Mouse (Mus musculus) hindbrain, embryonic 16.5 days (tissue): ENCODE data around the gene Nedd4. TPM values are rescaled to one million over a fixed set of nuclear protein-coding genes. Genes with fewer than 3 reads are reported as not detected.
"Not testable (repeated sequence)": the region's sequence is repeated elsewhere in the genome, so short reads cannot be mapped to it uniquely, and the experiment has no call there.

Experiments used
- ATAC-seq: fragments of 200-750 bp; cut with Nextera tagmentation; 2 replicates; pipeline ENCODE4 v1.8.0; 2017; ENCODE audit warnings: moderate TSS enrichment, moderate library complexity
- H3K27ac ChIP-seq: fragments of 300-500 bp; sonication (generic); 2 replicates; pipeline ENCODE4 v1.5.1; 2014; ENCODE audit warnings: low read depth, mild to moderate bottlenecking, control low read depth, low read length, moderate library complexity
- H3K27me3 ChIP-seq: fragments of 300-500 bp; sonication (generic); replicated peaks from 2 replicates; pipeline ENCODE4 v1.6.1; 2014; ENCODE audit warnings: low read length; ENCODE audit not compliant: control insufficient read depth, insufficient read depth
- H3K36me3 ChIP-seq: fragments of 300-500 bp; sonication (generic); 2 replicates; pipeline ENCODE4 v1.6.1; 2014; ENCODE audit warnings: mild to moderate bottlenecking, low read length, moderate library complexity, mixed read lengths; ENCODE audit not compliant: control insufficient read depth, insufficient read depth
- H3K4me1 ChIP-seq: fragments of 300-500 bp; sonication (generic); 2 replicates; pipeline ENCODE4 v1.6.1; 2014; ENCODE audit warnings: low read depth, low read length; ENCODE audit not compliant: control insufficient read depth, insufficient read depth
- H3K4me2 ChIP-seq: fragments of 300-500 bp; sonication (generic); 2 replicates; pipeline ENCODE4 v1.6.1; 2014; ENCODE audit warnings: mild to moderate bottlenecking, low read length, control low read depth, moderate library complexity
- H3K4me3 ChIP-seq: fragments of 300-500 bp; sonication (generic); 2 replicates; pipeline ENCODE4 v1.5.1; 2014; ENCODE audit warnings: mild to moderate bottlenecking, low read length, control low read depth, moderate library complexity
- H3K9ac ChIP-seq: fragments of 300-500 bp; sonication (generic); 2 replicates; pipeline ENCODE4 v1.6.1; 2014; ENCODE audit warnings: low read depth, mild to moderate bottlenecking, control low read depth, low read length, moderate library complexity
- H3K9me3 ChIP-seq: fragments of 300-500 bp; sonication (generic); 2 replicates; pipeline ENCODE4 v1.6.1; 2014; ENCODE audit warnings: mild to moderate bottlenecking, low read length, moderate library complexity; ENCODE audit not compliant: control insufficient read depth
- WGBS: fragments of 180-500 bp; shearing (Covaris S2); extraction: QIAGEN DNeasy Blood & Tissue Kit; methylation state at CpG from one replicate; pipeline ENCODE4 v1.1.7; 2014; 5-methylcytosine and 5-hydroxymethylcytosine counted together
- polyA plus RNA-seq: library from polyadenylated mRNA; unstranded; fragments of >200 nt; fragmentation: Nextera tagmentation; extraction: Ambion mirVana; gene quantifications from 2 replicates; pipeline ENCODE4 v1.2.1, GENCODE M21; 2015

The Nedd4 gene
- polyA plus RNA-seq, 1 experiment from 2014 or later = 377 TPM

DNA sequence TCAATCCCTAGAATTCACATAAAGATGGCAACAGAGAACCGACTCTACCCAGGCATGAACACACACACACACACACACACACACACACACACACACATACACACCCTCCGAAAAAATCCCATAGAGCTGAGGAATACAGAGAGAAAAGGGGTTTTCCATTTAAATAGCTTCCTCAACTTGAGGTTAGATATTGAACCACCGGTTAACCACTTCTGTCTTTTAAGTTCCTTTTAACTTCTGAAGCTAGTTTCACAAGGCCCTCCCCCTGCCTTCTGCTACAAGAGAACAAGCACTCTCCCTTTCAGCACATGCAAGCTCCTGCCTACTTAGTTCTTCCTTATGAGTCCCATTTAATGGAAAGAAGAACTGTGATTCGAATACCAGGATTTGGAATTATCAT lies 2.0 kb upstream of the Nedd4 start:
- no peak overlapping the region for H3K4me3 ChIP-seq
- ATAC-seq = no peak
- 74% methylated on average over 4 of the region's 4 CpGs for WGBS
- H3K36me3 ChIP-seq = no peaks in the 10 kb centered on the region
- peaks cover 19% of the 10 kb centered on the region for H3K4me1 ChIP-seq
- no peaks in the 10 kb centered on the region for H3K9me3 ChIP-seq
- no peak overlapping the region for H3K9ac ChIP-seq
- H3K4me2 ChIP-seq = no peak overlapping the region
- H3K27me3 ChIP-seq = no peaks in the 10 kb centered on the region
- no peak overlapping the region for H3K27ac ChIP-seq

DNA sequence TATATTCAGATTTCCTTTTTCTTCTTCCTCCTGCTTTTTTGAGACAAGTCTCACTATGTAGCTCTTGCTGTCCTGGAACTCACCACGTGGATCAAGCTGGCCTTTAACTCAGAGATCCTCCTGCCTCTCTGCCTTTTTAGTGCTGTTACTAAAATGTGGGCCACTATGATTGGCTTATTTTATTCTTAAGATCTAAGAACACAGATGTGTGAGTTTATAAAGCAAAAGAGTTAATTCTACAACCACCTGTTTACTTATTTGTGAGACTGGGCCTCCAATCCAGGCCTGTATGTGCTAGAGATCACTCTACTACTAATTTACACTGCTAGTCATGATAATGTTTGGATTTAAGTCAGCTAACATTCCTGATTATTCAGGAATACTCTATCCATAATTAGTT lies 1.2 kb upstream of the Nedd4 start:
- peaks cover 26% of the 10 kb centered on the region for H3K4me1 ChIP-seq
- no peaks in the 10 kb centered on the region for H3K9me3 ChIP-seq
- ATAC-seq = no peak
- H3K27me3 ChIP-seq = no peaks in the 10 kb centered on the region
- H3K4me3 ChIP-seq = no peak overlapping the region
- H3K9ac ChIP-seq = no peak overlapping the region
- H3K27ac ChIP-seq = peak overlapping the region; percentile 100; the same call in 1 of the 2 replicates
- H3K36me3 ChIP-seq = no peaks in the 10 kb centered on the region; the same call in 1 of the 2 replicates
- 45% methylated on average over 1 of the region's 1 CpGs for WGBS
- no peak overlapping the region for H3K4me2 ChIP-seq

DNA sequence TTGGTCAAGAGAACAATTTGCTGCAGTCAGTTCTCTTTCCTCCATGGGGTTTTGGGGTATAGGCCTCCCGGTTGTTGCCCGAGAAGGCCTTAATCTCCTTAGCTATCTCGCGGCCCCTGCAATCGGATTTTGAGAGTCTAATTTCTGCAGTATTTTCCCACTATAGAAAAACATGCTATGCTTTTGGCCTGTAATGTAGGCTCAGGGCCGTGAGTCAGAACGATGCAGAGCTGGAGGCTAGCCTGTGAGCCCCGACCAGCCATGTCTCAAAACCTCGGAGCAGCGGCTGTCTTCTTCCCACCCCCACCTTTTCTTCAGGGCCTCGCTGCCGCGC lies 618 bp upstream of the Nedd4 start:
- no peak for ATAC-seq
- no peaks in the 10 kb centered on the region for H3K27me3 ChIP-seq
- WGBS = 2% methylated on average over 13 of the region's 13 CpGs
- H3K9ac ChIP-seq = peak overlapping the region; percentile 99
- peak overlapping the region; percentile 100 for H3K27ac ChIP-seq
- H3K9me3 ChIP-seq = no peaks in the 10 kb centered on the region
- peak overlapping the region; percentile 60 for H3K4me2 ChIP-seq
- H3K36me3 ChIP-seq = no peaks in the 10 kb centered on the region; the same call in 1 of the 2 replicates
- H3K4me3 ChIP-seq = peak overlapping the region; percentile 98
- H3K4me1 ChIP-seq = peaks cover 26% of the 10 kb centered on the region

DNA sequence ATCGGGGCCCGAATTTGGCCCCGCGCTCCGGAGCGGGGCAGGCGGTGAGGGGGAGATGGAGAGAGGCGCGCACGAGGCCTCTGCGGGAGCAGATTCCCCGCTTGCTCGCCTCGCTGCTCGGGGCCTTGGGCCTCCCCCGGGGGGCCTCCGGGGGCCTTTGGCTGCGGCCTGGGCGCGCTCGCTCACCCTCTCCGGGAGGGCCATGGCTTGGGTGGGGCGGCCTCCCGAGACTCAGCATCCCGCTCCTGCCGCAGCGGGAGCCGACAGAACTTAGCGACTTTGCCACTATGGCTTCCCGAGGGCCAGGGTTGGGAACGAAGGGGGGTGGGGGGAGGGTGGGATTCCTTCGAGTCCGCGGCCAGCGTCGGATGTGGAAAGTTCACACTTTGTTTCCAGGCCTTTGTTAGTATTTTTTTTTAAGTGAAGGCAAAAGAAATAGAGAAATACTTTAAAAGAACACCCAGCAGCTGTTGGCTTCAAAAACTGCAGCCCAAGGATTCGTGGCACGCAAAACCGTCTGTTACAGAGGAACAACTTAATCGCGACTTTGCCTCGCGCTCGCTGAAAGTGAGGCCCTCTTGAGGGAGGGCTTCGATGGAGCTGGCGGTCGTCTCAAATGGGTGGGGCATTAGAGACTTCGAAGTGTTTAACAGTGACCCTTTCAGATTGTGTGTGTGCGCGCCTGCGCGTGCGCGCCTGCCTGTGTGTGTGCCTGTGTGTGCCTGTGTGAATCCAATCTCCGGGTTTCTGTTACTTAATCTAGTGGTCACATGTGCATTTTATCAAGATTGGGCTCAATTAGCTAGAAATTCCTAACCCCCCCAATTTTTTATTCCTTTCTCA lies 766 bp downstream of the Nedd4 start:
- ATAC-seq = peak; percentile 57
- H3K4me1 ChIP-seq = peaks cover 30% of the 10 kb centered on the region

DNA sequence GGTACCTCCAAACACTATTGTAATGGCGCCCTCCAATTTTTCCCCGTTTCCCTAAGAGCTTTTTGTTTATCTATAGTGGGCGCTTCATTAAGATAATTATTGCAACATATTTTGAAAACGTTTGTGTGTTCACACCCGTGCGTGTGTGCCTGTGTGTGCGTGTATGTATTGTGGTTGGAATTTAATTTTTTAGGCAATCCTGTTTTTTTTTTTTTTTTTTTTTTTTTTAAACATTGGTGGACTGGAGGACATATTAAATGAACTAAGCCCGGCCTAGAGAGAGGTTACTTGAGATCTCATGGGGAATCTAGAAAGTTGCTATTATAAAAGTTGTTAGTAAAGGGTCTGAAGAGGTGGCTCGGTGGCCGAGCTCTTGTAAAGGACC lies 1.4 kb downstream of the Nedd4 start:
- Histone ChIP-seq H3K4me3 (peak overlapping the region; percentile 98), H3K4me1 (peaks cover 30% of the 10 kb centered on the region), H3K36me3 (peaks cover 6% of the 10 kb centered on the region), H3K27me3 (no peaks in the 10 kb centered on the region), H3K27ac (peak overlapping the region; percentile 100), H3K4me2 (peak overlapping the region; percentile 76), H3K9me3 (no peaks in the 10 kb centered on the region), H3K9ac (peak overlapping the region; percentile 99)
- WGBS = 6% methylated on average over 10 of the region's 10 CpGs
- no peak for ATAC-seq

More for the DNA sequence above, 766 bp downstream of the Nedd4 start:
- peak overlapping the region; percentile 76 for H3K4me2 ChIP-seq
- H3K27ac ChIP-seq = peak overlapping the region; percentile 100
- no peaks in the 10 kb centered on the region for H3K27me3 ChIP-seq
- H3K4me3 ChIP-seq = peak overlapping the region; percentile 98
- peak overlapping the region; percentile 99 for H3K9ac ChIP-seq
- H3K9me3 ChIP-seq = no peaks in the 10 kb centered on the region
- H3K36me3 ChIP-seq = peaks cover 6% of the 10 kb centered on the region
- WGBS = under 1% methylated on average over 54 of the region's 55 CpGs

DNA sequence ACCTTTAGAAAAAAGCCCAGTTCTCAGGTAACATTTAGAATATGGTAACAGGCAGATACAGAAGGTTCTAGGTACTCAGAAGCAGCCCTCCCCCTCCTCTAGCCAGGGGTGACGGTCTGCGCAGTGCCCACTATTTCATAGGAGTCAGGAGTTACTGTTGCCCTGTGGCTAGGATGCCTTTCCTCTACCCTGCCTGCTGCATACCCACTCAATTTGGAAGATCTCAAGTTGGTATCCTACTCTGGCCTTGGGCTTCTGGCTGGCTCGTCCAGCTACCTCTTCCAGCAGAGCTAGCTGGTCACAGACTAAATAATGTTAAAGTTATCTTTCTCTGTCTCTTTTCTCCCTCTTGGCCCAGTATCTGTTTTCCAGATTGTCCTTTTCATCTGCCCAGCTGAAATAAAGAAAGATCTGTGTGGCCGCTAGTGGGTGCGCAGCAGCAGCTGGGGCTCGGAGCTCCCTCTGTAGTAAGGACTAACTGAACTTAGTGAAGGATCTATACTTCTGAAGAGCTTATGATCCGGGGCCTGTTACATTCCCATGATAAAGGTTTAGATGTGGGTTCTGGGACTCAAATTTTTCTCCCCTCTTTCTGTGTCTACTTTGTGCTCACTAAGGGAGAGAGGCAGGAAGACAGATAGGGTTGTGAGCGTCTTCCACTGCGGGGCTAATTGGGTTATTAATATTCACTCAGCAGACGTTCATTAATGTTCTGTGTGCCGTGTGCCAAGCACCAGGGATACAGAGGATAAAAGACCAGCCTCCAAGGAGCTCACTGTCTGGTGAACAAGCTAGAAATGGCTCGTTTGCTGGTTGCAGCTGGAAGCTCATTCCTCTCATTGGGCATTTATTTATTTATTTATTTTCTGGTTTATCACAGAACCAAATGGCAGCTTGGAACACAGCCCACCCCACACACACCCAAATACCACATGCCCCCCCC lies 2.5 kb downstream of the Nedd4 start:
- 14% methylated on average over 12 of the region's 12 CpGs for WGBS

DNA sequence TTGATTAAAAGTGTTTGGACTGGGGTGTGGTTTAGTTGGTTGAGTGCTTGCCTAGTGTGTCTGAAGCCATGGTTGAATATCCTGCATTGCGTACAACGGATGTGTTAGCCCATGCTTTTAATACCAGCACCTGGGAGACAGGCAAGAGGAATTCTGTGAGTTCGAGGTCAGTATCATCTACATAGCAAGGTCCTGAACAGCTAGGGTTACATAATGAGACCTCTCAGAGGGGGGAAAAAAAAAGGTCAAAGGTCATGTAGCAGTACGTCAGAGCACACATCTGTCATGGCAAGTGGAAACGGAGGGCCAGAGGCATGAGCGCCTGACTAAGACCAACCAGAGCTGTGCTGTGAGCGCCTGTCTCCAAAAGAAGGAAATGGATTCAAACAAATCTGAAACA lies 3.4 kb downstream of the Nedd4 start:
- peaks cover 33% of the 10 kb centered on the region for H3K4me1 ChIP-seq
- H3K27me3 ChIP-seq = no peaks in the 10 kb centered on the region
- H3K9ac ChIP-seq = no peak overlapping the region
- peak overlapping the region; percentile 76 for H3K4me2 ChIP-seq
- peak overlapping the region; percentile 98 for H3K4me3 ChIP-seq
- WGBS = 34% methylated on average over 7 of the region's 7 CpGs
- H3K9me3 ChIP-seq = no peaks in the 10 kb centered on the region
- peak overlapping the region; percentile 3 for H3K27ac ChIP-seq
- H3K36me3 ChIP-seq = peaks cover 10% of the 10 kb centered on the region
- no peak for ATAC-seq

More for the DNA sequence above, 2.5 kb downstream of the Nedd4 start:
- Histone ChIP-seq H3K4me3 (peak overlapping the region; percentile 98), H3K27me3 (no peaks in the 10 kb centered on the region), H3K4me1 (peaks cover 30% of the 10 kb centered on the region), H3K9ac (peak overlapping the region; percentile 99), H3K9me3 (no peaks in the 10 kb centered on the region), H3K27ac (peak overlapping the region; percentile 16), H3K4me2 (peak overlapping the region; percentile 76), H3K36me3 (peaks cover 6% of the 10 kb centered on the region)
- ATAC-seq = no peak

DNA sequence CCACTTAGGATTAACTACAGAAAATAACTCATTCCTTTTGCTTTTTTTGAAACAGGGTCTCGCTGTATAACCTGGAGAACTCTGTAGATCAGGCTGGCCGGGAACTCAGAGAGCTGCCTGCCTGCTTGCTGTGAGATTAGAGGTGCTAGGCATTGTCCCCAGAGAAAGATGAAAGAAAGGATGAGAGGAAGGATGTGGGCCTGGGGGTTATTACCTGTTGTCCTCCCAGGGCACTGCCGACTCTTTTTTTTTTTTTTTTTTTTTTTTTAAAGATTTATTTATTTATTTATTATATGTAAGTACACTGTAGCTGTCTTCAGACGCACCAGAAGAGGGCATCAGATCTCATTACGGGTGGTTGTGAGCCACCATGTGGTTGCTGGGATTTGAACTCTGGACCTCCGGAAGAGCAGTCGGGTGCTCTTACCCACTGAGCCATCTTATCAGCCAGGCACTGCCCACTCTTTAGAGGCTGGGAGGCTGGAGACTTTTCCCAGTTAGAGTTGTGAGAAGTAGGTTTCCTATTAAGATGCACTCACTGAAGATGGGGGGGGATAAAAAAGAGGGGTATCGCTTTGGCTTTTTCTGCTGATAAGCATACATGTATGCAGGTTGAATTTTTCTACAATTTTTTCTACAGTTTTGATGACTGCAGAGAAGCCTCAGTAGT lies 4.3 kb downstream of the Nedd4 start:
- not testable (repeated sequence) for H3K27ac ChIP-seq, H3K9ac ChIP-seq, ATAC-seq, H3K4me2 ChIP-seq, H3K9me3 ChIP-seq, H3K27me3 ChIP-seq, H3K4me3 ChIP-seq
- 83% methylated on average over 6 of the region's 8 CpGs for WGBS
- Histone ChIP-seq H3K36me3 (peaks cover 11% of the 10 kb centered on the region), H3K4me1 (peaks cover 30% of the 10 kb centered on the region)
